In genomic region chr6:83711067-83711675, GRCm38 (mm10) we compare ENCODE assay signal across 8 mouse cellular contexts. TPM values are rescaled to one million over a fixed set of nuclear protein-coding genes. Genes with fewer than 3 reads are reported as not detected.
DNase-seq lines count a peak whose midpoint lies in the region; ATAC-seq lines count a peak whose summit lies in the region.

Gene Vax2, plus strand, starts transcription at chr6:83711264.

- peak within 1 kb of the TSS; percentile 42 for H3K4me3 ChIP-seq in forebrain, embryonic 16.5 days (replicated peaks; ENCODE audit: low read length)
- H3K4me3 ChIP-seq in hindbrain, embryonic 13.5 days = peak within 1 kb of the TSS; percentile 35
- peak within 1 kb of the TSS; percentile 30 for H3K4me3 ChIP-seq in midbrain, embryonic 16.5 days (ENCODE audit: low read depth, low read length)

- ATAC-seq in CD4-positive, CD25-positive, alpha-beta regulatory T cell, adult 4 months = peak; percentile 43
- ATAC-seq in forebrain, embryonic 16.5 days = peak; percentile 83
- peak; percentile 72; the same call in 1 of the 2 replicates for ATAC-seq in hindbrain, embryonic 13.5 days (ENCODE audit: low FRiP score)
- ATAC-seq in midbrain, embryonic 16.5 days = peak; percentile 76

- H3K4me1 ChIP-seq in forebrain, embryonic 16.5 days (replicated peaks; ENCODE audit: control insufficient read depth, insufficient read depth, low read length) = peaks cover 23% of the 10 kb centered on the region
- peaks cover 17% of the 10 kb centered on the region for H3K4me1 ChIP-seq in hindbrain, embryonic 13.5 days (replicated peaks)
- H3K4me1 ChIP-seq in midbrain, embryonic 16.5 days (ENCODE audit: control insufficient read depth, insufficient read depth, low read length) = peaks cover 13% of the 10 kb centered on the region

- peak within 1 kb of the TSS; percentile 8; the same call in 1 of the 2 replicates for H3K9ac ChIP-seq in forebrain, embryonic 16.5 days (replicated peaks; ENCODE audit: low read depth, low read length)
- H3K9ac ChIP-seq in hindbrain, embryonic 13.5 days = no peak within 1 kb of the TSS
- H3K9ac ChIP-seq in midbrain, embryonic 16.5 days (ENCODE audit: low read depth, low read length) = peak within 1 kb of the TSS; percentile 21; the same call in 1 of the 2 replicates

- peak; percentile 87 for DNase-seq in adrenal gland, postnatal 14 days
- peak; percentile 85 for DNase-seq in liver
- peak; percentile 75 for DNase-seq in urinary bladder, postnatal 14 days (ENCODE audit: low spot score)
- no peak for DNase-seq in right cerebral cortex, postnatal 36 days (ENCODE audit: low spot score in 2 of 2)

- no peaks in the 10 kb centered on the region for H3K9me3 ChIP-seq in forebrain, embryonic 16.5 days (ENCODE audit: control insufficient read depth, low read length)
- H3K9me3 ChIP-seq in hindbrain, embryonic 13.5 days = no peaks in the 10 kb centered on the region
- H3K9me3 ChIP-seq in midbrain, embryonic 16.5 days (replicated peaks; ENCODE audit: control insufficient read depth, low read length, poor library complexity, severe bottlenecking) = no peaks in the 10 kb centered on the region

- H3K36me3 ChIP-seq in forebrain, embryonic 16.5 days (ENCODE audit: control insufficient read depth, insufficient read depth) = no peaks in the 10 kb centered on the region
- H3K36me3 ChIP-seq in hindbrain, embryonic 13.5 days = no peaks in the 10 kb centered on the region
- H3K36me3 ChIP-seq in midbrain, embryonic 16.5 days (ENCODE audit: control insufficient read depth, insufficient read depth, low read length) = no peaks in the 10 kb centered on the region

- H3K4me2 ChIP-seq in forebrain, embryonic 16.5 days (ENCODE audit: low read length) = peak within 1 kb of the TSS; percentile 64
- H3K4me2 ChIP-seq in hindbrain, embryonic 13.5 days = peak within 1 kb of the TSS; percentile 52
- H3K4me2 ChIP-seq in midbrain, embryonic 16.5 days (ENCODE audit: low read length) = peak within 1 kb of the TSS; percentile 59

- H3K27ac ChIP-seq in forebrain, embryonic 16.5 days (ENCODE audit: low read length) = no peak within 1 kb of the TSS
- H3K27ac ChIP-seq in hindbrain, embryonic 13.5 days = no peak within 1 kb of the TSS
- no peak within 1 kb of the TSS for H3K27ac ChIP-seq in midbrain, embryonic 16.5 days (ENCODE audit: low read length)

- WGBS in forebrain, embryonic 16.5 days = under 1% methylated on average over 40 of the region's 46 CpGs
- WGBS in hindbrain, embryonic 13.5 days = under 1% methylated on average over 44 of the region's 46 CpGs
- WGBS in midbrain, embryonic 16.5 days = under 1% methylated on average over 46 of the region's 46 CpGs

- peaks cover 86% of the 10 kb centered on the region for H3K27me3 ChIP-seq in forebrain, embryonic 16.5 days (replicated peaks; ENCODE audit: control insufficient read depth, insufficient read depth, low read length)
- peaks cover 100% of the 10 kb centered on the region for H3K27me3 ChIP-seq in hindbrain, embryonic 13.5 days
- peaks cover 74% of the 10 kb centered on the region for H3K27me3 ChIP-seq in midbrain, embryonic 16.5 days (ENCODE audit: control insufficient read depth, insufficient read depth, low read depth, low read length)

RNA-seq across cellular contexts. Expression of gene Vax2, which starts in this region (rescaled TPM):
- under 1 TPM in 1 of 2 experiments, not detected in 1; 0.43 TPM for polyA plus RNA-seq in CD4-positive, CD25-positive, alpha-beta regulatory T cell, adult 4 months (2017; shearing (Covaris generic))
- not detected in 2 replicates for total RNA-seq in adrenal gland, postnatal 14 days (2021)
- polyA plus RNA-seq in forebrain, embryonic 16.5 days (2015; fragmentation: Nextera tagmentation; extraction: Ambion mirVana) = not detected in 2 replicates
- not detected in 2 replicates for polyA plus RNA-seq in hindbrain, embryonic 13.5 days (2015; fragmentation: Nextera tagmentation; extraction: Ambion mirVana)
- 0.16 TPM in 1 of 2 replicates, not detected in the other for polyA plus RNA-seq in midbrain, embryonic 16.5 days (2015; fragmentation: Nextera tagmentation; extraction: Ambion mirVana)

Comparison
In these comparisons a context has a peak if more than half of its experiments do, and no peak if none do; other contexts are left out.
1. Peak in ATAC-seq in CD4-positive, CD25-positive, alpha-beta regulatory T cell, adult 4 months; RNA of the gene not detected or under 1 TPM.
2. Peak in DNase-seq in adrenal gland, postnatal 14 days; RNA of the gene not detected or under 1 TPM.
3. Peak in ATAC-seq, H3K4me3 ChIP-seq, H3K9ac ChIP-seq and H3K4me2 ChIP-seq in forebrain, embryonic 16.5 days; RNA of the gene not detected or under 1 TPM.
4. Peak in ATAC-seq, H3K4me3 ChIP-seq and H3K4me2 ChIP-seq in hindbrain, embryonic 13.5 days; RNA of the gene not detected or under 1 TPM.
5. Peak in ATAC-seq, H3K4me3 ChIP-seq, H3K9ac ChIP-seq and H3K4me2 ChIP-seq in midbrain, embryonic 16.5 days; RNA of the gene not detected or under 1 TPM.
6. DNase-seq: peak in liver (single experiment) and urinary bladder, postnatal 14 days (single experiment); none in right cerebral cortex, postnatal 36 days (0 of 2).
7. Peak in every context shown above with its lines, with median percentiles within 50 percentile points of each other: ATAC-seq, H3K4me2 ChIP-seq and H3K4me3 ChIP-seq.